ENCODE assay signal across 8 mouse cellular contexts in genomic region chr6:47454131-47454574, GRCm38 (mm10). TPM values are rescaled to one million over a fixed set of nuclear protein-coding genes. Genes with fewer than 3 reads are reported as not detected.
A peak's percentile ranks its signal among the peaks of the same experiment; 100 is the strongest.
DNase-seq lines count a peak whose midpoint lies in the region; ATAC-seq and TF ChIP-seq lines count a peak whose summit lies in the region.

No protein-coding gene starts in this region.

- no peak for DNase-seq in cerebellum, adult 9-10 months
- peak; percentile 85 for DNase-seq in embryonic facial prominence, embryonic 10.5 days (ENCODE audit: low spot score)
- peak; percentile 99 for DNase-seq in heart, adult 11 months
- peak; percentile 90 for DNase-seq in kidney, adult 2 months
- DNase-seq in midbrain, embryonic 14.5 days, result peak; percentile 83
- peak; percentile 71 to 75 for DNase-seq in spleen, adult 18-20 months

- TF ChIP-seq POLR2A in kidney, adult 2 months (IDR thresholded peaks at IDR 0.05; ENCODE audit: low read depth, low read length), result no peak

- H3K9me3 ChIP-seq in embryonic facial prominence, embryonic 10.5 days, result no peaks in the 10 kb centered on the region
- no peaks in the 10 kb centered on the region for H3K9me3 ChIP-seq in limb, embryonic 12.5 days
- no peaks in the 10 kb centered on the region for H3K9me3 ChIP-seq in midbrain, embryonic 14.5 days (ENCODE audit: control insufficient read depth, low read length)

- H3K4me2 ChIP-seq in limb, embryonic 12.5 days, result peak overlapping the region; percentile 74
- peak overlapping the region; percentile 75 for H3K4me2 ChIP-seq in midbrain, embryonic 14.5 days (ENCODE audit: low read length)

- no peak for TF ChIP-seq CTCF in kidney, adult 2 months (conservative IDR thresholded peaks at IDR 0.05; ENCODE audit: insufficient read depth, insufficient read length, low read depth, low read length)

- ATAC-seq in cerebellum, adult (ENCODE audit: insufficient number of reproducible peaks, low FRiP score, low TSS enrichment), result peak; percentile 89
- peak; percentile 77 for ATAC-seq in limb, embryonic 12.5 days (ENCODE audit: insufficient number of reproducible peaks, insufficient read depth, low FRiP score, low TSS enrichment, low read depth)
- peak; percentile 91 for ATAC-seq in midbrain, embryonic 14.5 days (ENCODE audit: low FRiP score, low TSS enrichment)

- peak overlapping the region; percentile 98 for H3K27ac ChIP-seq in embryonic facial prominence, embryonic 10.5 days (replicated peaks)
- H3K27ac ChIP-seq in kidney, adult 2 months (ENCODE audit: insufficient read depth, low read depth, low read length), result peak overlapping the region; percentile 72
- peak overlapping the region; percentile 99 for H3K27ac ChIP-seq in limb, embryonic 12.5 days
- H3K27ac ChIP-seq in midbrain, embryonic 14.5 days (replicated peaks; ENCODE audit: low read depth, low read length), result peak overlapping the region; percentile 98

- peaks cover 9% of the 10 kb centered on the region; the same call in 1 of the 2 replicates for H3K36me3 ChIP-seq in embryonic facial prominence, embryonic 10.5 days (replicated peaks)
- no peaks in the 10 kb centered on the region for H3K36me3 ChIP-seq in kidney, adult 2 months (ENCODE audit: control insufficient read depth, insufficient read depth, low read length)
- no peaks in the 10 kb centered on the region for H3K36me3 ChIP-seq in limb, embryonic 12.5 days
- H3K36me3 ChIP-seq in midbrain, embryonic 14.5 days (ENCODE audit: control insufficient read depth, insufficient read depth, low read length), result no peaks in the 10 kb centered on the region

- peaks cover 20% of the 10 kb centered on the region for H3K4me1 ChIP-seq in embryonic facial prominence, embryonic 10.5 days
- H3K4me1 ChIP-seq in kidney, adult 2 months (ENCODE audit: control insufficient read depth, insufficient read depth, low read length), result peaks cover 9% of the 10 kb centered on the region
- H3K4me1 ChIP-seq in limb, embryonic 12.5 days (replicated peaks), result peaks cover 16% of the 10 kb centered on the region
- peaks cover 16% of the 10 kb centered on the region for H3K4me1 ChIP-seq in midbrain, embryonic 14.5 days (ENCODE audit: control insufficient read depth, insufficient read depth, low read length)

- peak overlapping the region; percentile 99 for H3K9ac ChIP-seq in limb, embryonic 12.5 days (replicated peaks)
- H3K9ac ChIP-seq in midbrain, embryonic 14.5 days (replicated peaks; ENCODE audit: low read length), result peak overlapping the region; percentile 99

- no peaks in the 10 kb centered on the region for H3K27me3 ChIP-seq in embryonic facial prominence, embryonic 10.5 days (replicated peaks; ENCODE audit: low read depth, poor library complexity, severe bottlenecking)
- H3K27me3 ChIP-seq in kidney, adult 2 months (replicated peaks; ENCODE audit: control insufficient read depth, insufficient read depth, low read length), result no peaks in the 10 kb centered on the region
- H3K27me3 ChIP-seq in limb, embryonic 12.5 days, result no peaks in the 10 kb centered on the region
- no peaks in the 10 kb centered on the region for H3K27me3 ChIP-seq in midbrain, embryonic 14.5 days (ENCODE audit: control insufficient read depth, insufficient read depth, low read length)

- WGBS in embryonic facial prominence, embryonic 10.5 days, result under 1% methylated on average over 65 of the region's 72 CpGs
- under 1% methylated on average over 65 of the region's 72 CpGs for WGBS in kidney, adult 2 months
- WGBS in limb, embryonic 12.5 days, result 0% methylated on average over 49 of the region's 72 CpGs
- WGBS in midbrain, embryonic 14.5 days, result under 1% methylated on average over 59 of the region's 72 CpGs

- H3K4me3 ChIP-seq in embryonic facial prominence, embryonic 10.5 days, result peak overlapping the region; percentile 74
- H3K4me3 ChIP-seq in kidney, adult 2 months (ENCODE audit: insufficient read depth, low read depth, low read length), result peak overlapping the region; percentile 73
- peak overlapping the region; percentile 97 for H3K4me3 ChIP-seq in limb, embryonic 12.5 days (replicated peaks)
- peak overlapping the region; percentile 97 for H3K4me3 ChIP-seq in midbrain, embryonic 14.5 days (replicated peaks; ENCODE audit: low read depth, low read length)

RNA-seq across cellular contexts. Expression of gene Cul1, which starts 1.0 kb away (rescaled TPM):
- 185 and 187 TPM in 2 replicates for polyA plus RNA-seq in embryonic facial prominence, embryonic 10.5 days (2016; fragmentation: Nextera tagmentation; extraction: Ambion mirVana)
- 23.2 and 28.5 TPM in 2 replicates for polyA plus RNA-seq in kidney, adult 2 months (2012; rRNA removed)
- polyA plus RNA-seq in limb, embryonic 12.5 days (2016; fragmentation: Nextera tagmentation; extraction: Ambion mirVana), result 163 and 167 TPM in 2 replicates
- 126 and 141 TPM in 2 replicates for polyA plus RNA-seq in midbrain, embryonic 14.5 days (2014; fragmentation: Nextera tagmentation; extraction: Ambion mirVana)
